Mouse (Mus musculus): Measurements from ENCODE around the gene Myof. TPM values are rescaled to one million over a fixed set of nuclear protein-coding genes. Genes with fewer than 3 reads are reported as not detected.

Myof gene
- polyA plus RNA-seq, 1 experiment: 4.8 TPM

- peak overlapping the region; percentile 23; the same call in 1 of the 2 replicates for H3K27ac ChIP-seq (ENCODE audit: insufficient read depth, low read depth, low read length)
- WGBS: 41% methylated on average over 9 of the region's 9 CpGs
These were observed 12.2 kb downstream of the Myof start for GRCm38 (mm10) chr19:38031144-38031543.

GRCm38 (mm10) chr19:38030673-38031137 is 12.7 kb downstream of the Myof start:
- peaks cover 34% of the 10 kb centered on the region; the same call in 1 of the 2 replicates for H3K4me1 ChIP-seq (ENCODE audit: control insufficient read depth, insufficient read depth, insufficient read length, low read length)
- peak overlapping the region; percentile 73; the same call in 1 of the 2 replicates for H3K27ac ChIP-seq (ENCODE audit: insufficient read depth, low read depth, low read length)
- H3K4me3 ChIP-seq (ENCODE audit: low read depth, low read length): no peak overlapping the region
- WGBS: 10% methylated on average over 14 of the region's 23 CpGs
- no peaks in the 10 kb centered on the region for H3K36me3 ChIP-seq (ENCODE audit: control insufficient read depth, insufficient read depth, low read length)
- no peaks in the 10 kb centered on the region for H3K27me3 ChIP-seq (ENCODE audit: control insufficient read depth, insufficient read depth, low read length)
- no peak for TF ChIP-seq CTCF (IDR thresholded peaks at IDR 0.05; ENCODE audit: extremely low read depth, insufficient read length, insufficient replicate concordance, low read depth, low read length)
- no peak; the same call in 1 of the 2 replicates for TF ChIP-seq POLR2A (IDR thresholded peaks at IDR 0.05; ENCODE audit: low read depth, low read length)

More at GRCm38 (mm10) chr19:38031144-38031543, 12.2 kb downstream of the Myof start:
- peaks cover 34% of the 10 kb centered on the region; the same call in 1 of the 2 replicates for H3K4me1 ChIP-seq (ENCODE audit: control insufficient read depth, insufficient read depth, insufficient read length, low read length)
- H3K27me3 ChIP-seq (ENCODE audit: control insufficient read depth, insufficient read depth, low read length): no peaks in the 10 kb centered on the region
- no peak overlapping the region for H3K4me3 ChIP-seq (ENCODE audit: low read depth, low read length)
- TF ChIP-seq POLR2A (IDR thresholded peaks at IDR 0.05; ENCODE audit: low read depth, low read length) (no peak), CTCF (IDR thresholded peaks at IDR 0.05; ENCODE audit: extremely low read depth, insufficient read length, insufficient replicate concordance, low read depth, low read length) (no peak)
- H3K36me3 ChIP-seq (ENCODE audit: control insufficient read depth, insufficient read depth, low read length): no peaks in the 10 kb centered on the region

GRCm38 (mm10) chr19:38029871-38030270 is 13.5 kb downstream of the Myof start:
- WGBS: 48% methylated on average over 3 of the region's 3 CpGs
- Histone ChIP-seq H3K27ac (ENCODE audit: insufficient read depth, low read depth, low read length) (peak overlapping the region; percentile 73), H3K4me1 (ENCODE audit: control insufficient read depth, insufficient read depth, insufficient read length, low read length) (peaks cover 36% of the 10 kb centered on the region), H3K4me3 (ENCODE audit: low read depth, low read length) (no peak overlapping the region), H3K36me3 (ENCODE audit: control insufficient read depth, insufficient read depth, low read length) (no peaks in the 10 kb centered on the region), H3K27me3 (ENCODE audit: control insufficient read depth, insufficient read depth, low read length) (no peaks in the 10 kb centered on the region)
- no peak for TF ChIP-seq CTCF (IDR thresholded peaks at IDR 0.05; ENCODE audit: extremely low read depth, insufficient read length, insufficient replicate concordance, low read depth, low read length)
- TF ChIP-seq POLR2A (IDR thresholded peaks at IDR 0.05; ENCODE audit: low read depth, low read length): no peak

- Histone ChIP-seq H3K4me1 (ENCODE audit: control insufficient read depth, insufficient read depth, insufficient read length, low read length) (peaks cover 35% of the 10 kb centered on the region), H3K27ac (ENCODE audit: insufficient read depth, low read depth, low read length) (peak overlapping the region; percentile 73), H3K36me3 (ENCODE audit: control insufficient read depth, insufficient read depth, low read length) (no peaks in the 10 kb centered on the region), H3K4me3 (ENCODE audit: low read depth, low read length) (no peak overlapping the region), H3K27me3 (ENCODE audit: control insufficient read depth, insufficient read depth, low read length) (no peaks in the 10 kb centered on the region)
- no peak for TF ChIP-seq POLR2A (IDR thresholded peaks at IDR 0.05; ENCODE audit: low read depth, low read length)
- no peak for TF ChIP-seq CTCF (IDR thresholded peaks at IDR 0.05; ENCODE audit: extremely low read depth, insufficient read length, insufficient replicate concordance, low read depth, low read length)
- WGBS: 78% methylated on average over 3 of the region's 3 CpGs
These were observed 14.1 kb downstream of the Myof start for GRCm38 (mm10) chr19:38029292-38029691.

GRCm38 (mm10) chr19:38027881-38028521 is 15.4 kb downstream of the Myof start:
- no peak overlapping the region for H3K4me3 ChIP-seq (ENCODE audit: low read depth, low read length)
- no peaks in the 10 kb centered on the region for H3K36me3 ChIP-seq (ENCODE audit: control insufficient read depth, insufficient read depth, low read length)
- no peaks in the 10 kb centered on the region for H3K27me3 ChIP-seq (ENCODE audit: control insufficient read depth, insufficient read depth, low read length)
- 62% methylated on average over 10 of the region's 10 CpGs for WGBS
- peaks cover 29% of the 10 kb centered on the region for H3K4me1 ChIP-seq (ENCODE audit: control insufficient read depth, insufficient read depth, insufficient read length, low read length)
- TF ChIP-seq CTCF (IDR thresholded peaks at IDR 0.05; ENCODE audit: extremely low read depth, insufficient read length, insufficient replicate concordance, low read depth, low read length): no peak
- no peak for TF ChIP-seq POLR2A (IDR thresholded peaks at IDR 0.05; ENCODE audit: low read depth, low read length)
- H3K27ac ChIP-seq (ENCODE audit: insufficient read depth, low read depth, low read length): peak overlapping the region; percentile 36

GRCm38 (mm10) chr19:38027389-38027788 is 16.0 kb downstream of the Myof start:
- Histone ChIP-seq H3K27ac (ENCODE audit: insufficient read depth, low read depth, low read length) (peak overlapping the region; percentile 76; the same call in 1 of the 2 replicates), H3K4me1 (ENCODE audit: control insufficient read depth, insufficient read depth, insufficient read length, low read length) (peaks cover 27% of the 10 kb centered on the region), H3K36me3 (ENCODE audit: control insufficient read depth, insufficient read depth, low read length) (no peaks in the 10 kb centered on the region), H3K27me3 (ENCODE audit: control insufficient read depth, insufficient read depth, low read length) (no peaks in the 10 kb centered on the region), H3K4me3 (ENCODE audit: low read depth, low read length) (no peak overlapping the region)
- 86% methylated on average over 6 of the region's 6 CpGs for WGBS
- TF ChIP-seq POLR2A (IDR thresholded peaks at IDR 0.05; ENCODE audit: low read depth, low read length) (no peak), CTCF (IDR thresholded peaks at IDR 0.05; ENCODE audit: extremely low read depth, insufficient read length, insufficient replicate concordance, low read depth, low read length) (no peak)

- H3K4me3 ChIP-seq (ENCODE audit: low read depth, low read length): no peak overlapping the region
- peaks cover 22% of the 10 kb centered on the region for H3K4me1 ChIP-seq (ENCODE audit: control insufficient read depth, insufficient read depth, insufficient read length, low read length)
- peak overlapping the region; percentile 48 for H3K27ac ChIP-seq (ENCODE audit: insufficient read depth, low read depth, low read length)
- no peaks in the 10 kb centered on the region for H3K36me3 ChIP-seq (ENCODE audit: control insufficient read depth, insufficient read depth, low read length)
- 47% methylated on average over 8 of the region's 8 CpGs for WGBS
- TF ChIP-seq POLR2A (IDR thresholded peaks at IDR 0.05; ENCODE audit: low read depth, low read length): no peak
- no peak for TF ChIP-seq CTCF (IDR thresholded peaks at IDR 0.05; ENCODE audit: extremely low read depth, insufficient read length, insufficient replicate concordance, low read depth, low read length)
- H3K27me3 ChIP-seq (ENCODE audit: control insufficient read depth, insufficient read depth, low read length): no peaks in the 10 kb centered on the region
These were observed 17.2 kb downstream of the Myof start for GRCm38 (mm10) chr19:38026211-38026624.
